Mouse (Mus musculus) midbrain, embryonic 15.5 days (tissue): ENCODE measurements at regions not wholly inside any gene's neighbourhood (a gene's known extent, or its start where the extent isn't known, plus 50 kb on each side); places are given as distances from the start of the nearest gene placed in this dataset.
A peak's percentile ranks its signal among the peaks of the same experiment; 100 is the strongest.

Experiments used
- ATAC-seq: fragments of 200-750 bp; cut with Nextera tagmentation; replicated peaks from 2 replicates; pipeline ENCODE4 v1.8.0; 2017; ENCODE audit warnings: moderate TSS enrichment
- H3K27ac ChIP-seq: fragments of 300-500 bp; sonication (generic); 2 replicates; pipeline ENCODE4 v1.5.1; 2015; ENCODE audit warnings: mild to moderate bottlenecking, inconsistent platforms
- H3K27me3 ChIP-seq: fragments of 300-500 bp; sonication (generic); replicated peaks from 2 replicates; pipeline ENCODE4 v1.6.1; 2015; ENCODE audit warnings: inconsistent platforms
- H3K36me3 ChIP-seq: fragments of 300-500 bp; sonication (generic); replicated peaks from 2 replicates; pipeline ENCODE4 v1.6.1; 2015; ENCODE audit warnings: inconsistent platforms
- H3K4me1 ChIP-seq: fragments of 300-500 bp; sonication (generic); 2 replicates; pipeline ENCODE4 v1.6.1; 2015; ENCODE audit warnings: inconsistent platforms
- H3K4me2 ChIP-seq: fragments of 300-500 bp; sonication (generic); 2 replicates; pipeline ENCODE4 v1.6.1; 2015; ENCODE audit warnings: inconsistent platforms, mild to moderate bottlenecking, moderate library complexity
- H3K4me3 ChIP-seq: fragments of 300-500 bp; sonication (generic); 2 replicates; pipeline ENCODE4 v1.5.1; 2015; ENCODE audit warnings: mild to moderate bottlenecking, inconsistent platforms
- H3K9ac ChIP-seq: fragments of 300-500 bp; sonication (generic); 2 replicates; pipeline ENCODE4 v1.6.1; 2015; ENCODE audit warnings: mild to moderate bottlenecking, inconsistent platforms
- H3K9me3 ChIP-seq: fragments of 300-500 bp; sonication (generic); 2 replicates; pipeline ENCODE4 v1.6.1; 2016; ENCODE audit warnings: inconsistent platforms
- WGBS: fragments of 180-500 bp; shearing (Covaris S2); methylation state at CpG from one replicate; pipeline ENCODE4 v1.1.7; 2015; ENCODE audit warnings: mixed read lengths; 5-methylcytosine and 5-hydroxymethylcytosine counted together

- H3K4me2 ChIP-seq = no peak overlapping the region
- H3K9ac ChIP-seq = no peak overlapping the region
- no peaks in the 10 kb centered on the region for H3K27me3 ChIP-seq
- H3K36me3 ChIP-seq = no peaks in the 10 kb centered on the region
- no peaks in the 10 kb centered on the region for H3K4me1 ChIP-seq
- H3K27ac ChIP-seq = no peak overlapping the region
- H3K4me3 ChIP-seq = no peak overlapping the region
- ATAC-seq = no peak
- H3K9me3 ChIP-seq = no peaks in the 10 kb centered on the region
- 78% methylated on average over 2 of the region's 2 CpGs for WGBS
Observed at GRCm38 (mm10) chr10:101350198-101350897, 330.9 kb upstream of the Mgat4c start.

- Histone ChIP-seq H3K9ac (no peak overlapping the region), H3K27me3 (no peaks in the 10 kb centered on the region), H3K9me3 (no peaks in the 10 kb centered on the region), H3K4me3 (no peak overlapping the region), H3K4me1 (peaks cover 3% of the 10 kb centered on the region; the same call in 1 of the 2 replicates), H3K36me3 (no peaks in the 10 kb centered on the region), H3K4me2 (0 out of 2 replicates have a peak overlapping the region, but pooled peaks have one; percentile 3), H3K27ac (peak overlapping the region; percentile 63)
- 32% methylated on average over 9 of the region's 9 CpGs for WGBS
- ATAC-seq = peak; percentile 92
Observed at GRCm38 (mm10) chr10:101373850-101374581, 307.3 kb upstream of the Mgat4c start.

- ATAC-seq = no peak
Observed at GRCm38 (mm10) chr10:101393416-101393815, 287.9 kb upstream of the Mgat4c start.

GRCm38 (mm10) chr10:101399206-101399605 is 282.1 kb upstream of the Mgat4c start:
- WGBS = 86% methylated on average over 3 of the region's 3 CpGs
- Histone ChIP-seq H3K9me3 (no peaks in the 10 kb centered on the region), H3K36me3 (no peaks in the 10 kb centered on the region), H3K4me1 (no peaks in the 10 kb centered on the region), H3K27me3 (no peaks in the 10 kb centered on the region), H3K4me2 (no peak overlapping the region), H3K9ac (no peak overlapping the region), H3K4me3 (no peak overlapping the region), H3K27ac (no peak overlapping the region)
- no peak for ATAC-seq

More at GRCm38 (mm10) chr10:101393416-101393815, 287.9 kb upstream of the Mgat4c start:
- H3K9me3 ChIP-seq = no peaks in the 10 kb centered on the region
- no peaks in the 10 kb centered on the region for H3K4me1 ChIP-seq
- no peak overlapping the region for H3K4me2 ChIP-seq
- H3K27ac ChIP-seq = no peak overlapping the region
- H3K4me3 ChIP-seq = no peak overlapping the region
- 59% methylated on average over 2 of the region's 2 CpGs for WGBS
- no peaks in the 10 kb centered on the region for H3K27me3 ChIP-seq
- H3K36me3 ChIP-seq = no peaks in the 10 kb centered on the region
- no peak overlapping the region for H3K9ac ChIP-seq

- Histone ChIP-seq H3K36me3 (no peaks in the 10 kb centered on the region), H3K27ac (no peak overlapping the region), H3K27me3 (no peaks in the 10 kb centered on the region), H3K4me1 (no peaks in the 10 kb centered on the region), H3K4me3 (no peak overlapping the region), H3K9ac (no peak overlapping the region), H3K4me2 (no peak overlapping the region), H3K9me3 (no peaks in the 10 kb centered on the region)
- ATAC-seq = no peak
- 84% methylated on average over 6 of the region's 6 CpGs for WGBS
Observed at GRCm38 (mm10) chr10:101415262-101415661, 266.0 kb upstream of the Mgat4c start.

- 44% methylated on average over 4 of the region's 4 CpGs for WGBS
- ATAC-seq = 0 out of 2 replicates have a peak, but pooled peaks have one; percentile 4
- Histone ChIP-seq H3K4me1 (no peaks in the 10 kb centered on the region), H3K27ac (no peak overlapping the region), H3K9me3 (no peaks in the 10 kb centered on the region), H3K36me3 (no peaks in the 10 kb centered on the region), H3K9ac (no peak overlapping the region), H3K4me3 (no peak overlapping the region), H3K4me2 (no peak overlapping the region), H3K27me3 (no peaks in the 10 kb centered on the region)
Observed at GRCm38 (mm10) chr10:101422562-101422961, 258.7 kb upstream of the Mgat4c start.
